Mouse (Mus musculus) midbrain, embryonic 15.5 days (tissue): ENCODE data around the gene Adgrf5. TPM values are rescaled to one million over a fixed set of nuclear protein-coding genes. Genes with fewer than 3 reads are reported as not detected.

Source experiments
- ATAC-seq: fragments of 200-750 bp; cut with Nextera tagmentation; replicated peaks from 2 replicates; pipeline ENCODE4 v1.8.0; 2017; ENCODE audit warnings: moderate TSS enrichment
- H3K27ac ChIP-seq: fragments of 300-500 bp; sonication (generic); 2 replicates; pipeline ENCODE4 v1.5.1; 2015; ENCODE audit warnings: mild to moderate bottlenecking, inconsistent platforms
- H3K27me3 ChIP-seq: fragments of 300-500 bp; sonication (generic); replicated peaks from 2 replicates; pipeline ENCODE4 v1.6.1; 2015; ENCODE audit warnings: inconsistent platforms
- H3K36me3 ChIP-seq: fragments of 300-500 bp; sonication (generic); replicated peaks from 2 replicates; pipeline ENCODE4 v1.6.1; 2015; ENCODE audit warnings: inconsistent platforms
- H3K4me1 ChIP-seq: fragments of 300-500 bp; sonication (generic); 2 replicates; pipeline ENCODE4 v1.6.1; 2015; ENCODE audit warnings: inconsistent platforms
- H3K4me2 ChIP-seq: fragments of 300-500 bp; sonication (generic); 2 replicates; pipeline ENCODE4 v1.6.1; 2015; ENCODE audit warnings: inconsistent platforms, mild to moderate bottlenecking, moderate library complexity
- H3K4me3 ChIP-seq: fragments of 300-500 bp; sonication (generic); 2 replicates; pipeline ENCODE4 v1.5.1; 2015; ENCODE audit warnings: mild to moderate bottlenecking, inconsistent platforms
- H3K9ac ChIP-seq: fragments of 300-500 bp; sonication (generic); 2 replicates; pipeline ENCODE4 v1.6.1; 2015; ENCODE audit warnings: mild to moderate bottlenecking, inconsistent platforms
- H3K9me3 ChIP-seq: fragments of 300-500 bp; sonication (generic); 2 replicates; pipeline ENCODE4 v1.6.1; 2016; ENCODE audit warnings: inconsistent platforms
- WGBS: fragments of 180-500 bp; shearing (Covaris S2); methylation state at CpG from one replicate; pipeline ENCODE4 v1.1.7; 2015; ENCODE audit warnings: mixed read lengths; 5-methylcytosine and 5-hydroxymethylcytosine counted together
- polyA plus RNA-seq: library from polyadenylated mRNA; unstranded; fragments of >200 nt; fragmentation: Nextera tagmentation; extraction: Ambion mirVana; gene quantifications from 2 replicates; pipeline ENCODE4 v1.2.1, GENCODE M21; 2015

The Adgrf5 gene
- polyA plus RNA-seq, 1 experiment from 2014 or later = 9.9 TPM

DNA sequence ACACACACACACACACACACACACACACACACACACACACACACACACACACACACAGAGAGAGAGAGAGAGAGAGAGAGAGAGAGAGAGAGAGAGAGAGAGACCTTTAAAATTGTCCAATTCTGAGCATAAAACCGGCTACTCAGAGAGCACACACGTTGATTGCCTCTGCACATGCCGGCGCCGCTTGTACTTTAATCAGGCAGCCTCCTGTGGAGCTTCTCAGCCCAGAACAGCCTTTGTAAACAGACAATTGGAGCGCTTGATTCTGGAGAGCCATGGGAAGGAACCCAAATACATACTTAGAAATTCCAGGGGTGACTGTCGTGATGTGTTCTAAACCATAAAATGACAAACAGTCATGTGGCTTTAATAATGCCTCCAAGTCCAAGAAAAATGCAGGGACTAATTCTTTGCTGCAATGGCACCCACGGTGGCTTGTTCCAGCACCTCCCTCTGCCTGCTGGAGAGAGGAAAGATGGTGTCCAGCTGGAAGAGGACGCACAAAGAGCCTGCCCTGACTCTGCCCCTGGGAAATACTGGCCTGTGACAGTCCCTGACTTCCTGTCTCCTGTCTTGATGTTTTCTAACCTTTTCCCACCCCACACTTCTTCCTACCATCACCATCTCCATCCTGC is 2.2 kb upstream of the Adgrf5 start:
- Histone ChIP-seq H3K36me3 (no peaks in the 10 kb centered on the region), H3K27me3 (no peaks in the 10 kb centered on the region), H3K9ac (no peak overlapping the region), H3K4me3 (no peak overlapping the region), H3K27ac (0 out of 2 replicates have a peak overlapping the region, but pooled peaks have one; percentile 25), H3K4me2 (peak overlapping the region; percentile 27), H3K4me1 (0 out of 2 replicates have a peak, but pooled peaks cover 4% of the 10 kb centered on the region), H3K9me3 (no peaks in the 10 kb centered on the region)
- ATAC-seq = 0 out of 2 replicates have a peak, but pooled peaks have one; percentile 52
- WGBS = 9% methylated on average over 9 of the region's 9 CpGs

- ATAC-seq = no peak
- 79% methylated on average over 11 of the region's 11 CpGs for WGBS
Measured at GRCm38 (mm10) chr17:43361021-43361420, 770 bp downstream of the Adgrf5 start.

DNA sequence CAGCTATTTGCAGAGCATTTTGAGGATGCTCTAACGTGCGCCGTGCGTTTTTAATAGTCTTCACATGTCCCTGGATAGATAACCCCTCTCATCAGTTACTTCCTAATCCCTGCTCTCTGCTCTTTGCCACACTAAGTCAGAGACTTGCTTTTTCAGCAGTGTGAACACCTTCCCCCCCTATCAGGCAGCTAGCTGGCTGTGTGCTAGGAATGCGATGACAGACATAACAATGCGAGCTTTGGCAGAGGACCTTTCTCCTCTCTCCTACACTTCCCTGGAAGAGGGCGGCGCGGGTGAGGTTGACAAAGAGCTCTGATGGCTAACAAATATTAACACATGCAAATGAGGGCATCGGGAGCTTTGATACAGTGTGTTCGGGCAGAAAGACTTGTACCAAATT is 2.1 kb downstream of the Adgrf5 start:
- ATAC-seq = no peak
- H3K27ac ChIP-seq = no peak overlapping the region
- 0 out of 2 replicates have a peak, but pooled peaks cover 4% of the 10 kb centered on the region for H3K4me1 ChIP-seq
- no peak overlapping the region for H3K9ac ChIP-seq
- H3K4me3 ChIP-seq = no peak overlapping the region
- H3K36me3 ChIP-seq = no peaks in the 10 kb centered on the region
- 59% methylated on average over 11 of the region's 11 CpGs for WGBS
- no peak overlapping the region for H3K4me2 ChIP-seq
- H3K9me3 ChIP-seq = no peaks in the 10 kb centered on the region
- no peaks in the 10 kb centered on the region for H3K27me3 ChIP-seq

More at GRCm38 (mm10) chr17:43361021-43361420, 770 bp downstream of the Adgrf5 start:
- Histone ChIP-seq H3K9me3 (no peaks in the 10 kb centered on the region), H3K36me3 (no peaks in the 10 kb centered on the region), H3K4me2 (no peak overlapping the region), H3K4me1 (0 out of 2 replicates have a peak, but pooled peaks cover 4% of the 10 kb centered on the region), H3K9ac (no peak overlapping the region), H3K27ac (no peak overlapping the region), H3K27me3 (no peaks in the 10 kb centered on the region), H3K4me3 (no peak overlapping the region)

- H3K36me3 ChIP-seq = no peaks in the 10 kb centered on the region
- no peaks in the 10 kb centered on the region for H3K27me3 ChIP-seq
- no peak overlapping the region for H3K27ac ChIP-seq
- no peaks in the 10 kb centered on the region for H3K9me3 ChIP-seq
- H3K4me3 ChIP-seq = no peak overlapping the region
- 0 out of 2 replicates have a peak, but pooled peaks cover 4% of the 10 kb centered on the region for H3K4me1 ChIP-seq
- WGBS = 66% methylated on average over 6 of the region's 6 CpGs
- H3K4me2 ChIP-seq = no peak overlapping the region
- H3K9ac ChIP-seq = no peak overlapping the region
- ATAC-seq = no peak
Measured at GRCm38 (mm10) chr17:43362881-43363280, 2.6 kb downstream of the Adgrf5 start.

- Histone ChIP-seq H3K9ac (no peak overlapping the region), H3K4me1 (no peaks in the 10 kb centered on the region), H3K36me3 (no peaks in the 10 kb centered on the region), H3K9me3 (no peaks in the 10 kb centered on the region), H3K27me3 (no peaks in the 10 kb centered on the region), H3K4me2 (no peak overlapping the region), H3K27ac (no peak overlapping the region), H3K4me3 (no peak overlapping the region)
- WGBS = 73% methylated on average over 6 of the region's 6 CpGs
- no peak for ATAC-seq
Measured at GRCm38 (mm10) chr17:43363921-43364320, 3.7 kb downstream of the Adgrf5 start.

DNA sequence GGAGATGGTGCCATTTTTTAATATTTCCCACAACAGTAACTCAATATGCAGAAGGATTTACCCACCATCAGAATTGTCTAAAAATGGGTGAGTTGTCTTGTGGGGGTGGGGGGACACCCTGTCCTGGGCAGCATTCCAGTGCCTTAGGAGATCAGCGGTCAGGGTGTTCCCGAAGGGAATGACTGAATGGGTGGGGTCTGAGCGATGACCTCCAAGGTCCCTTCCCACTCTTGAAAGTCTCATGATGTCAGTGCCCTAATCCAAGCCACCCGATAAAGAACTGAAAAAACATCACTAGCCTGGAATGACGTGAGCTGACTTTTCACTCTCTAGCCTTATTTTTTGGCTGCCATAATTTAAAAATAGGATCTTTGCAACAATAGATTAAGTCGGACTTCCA is 5.0 kb downstream of the Adgrf5 start:
- Histone ChIP-seq H3K27me3 (no peaks in the 10 kb centered on the region), H3K9me3 (no peaks in the 10 kb centered on the region), H3K36me3 (no peaks in the 10 kb centered on the region), H3K9ac (no peak overlapping the region), H3K4me2 (no peak overlapping the region), H3K4me1 (no peaks in the 10 kb centered on the region), H3K27ac (no peak overlapping the region), H3K4me3 (no peak overlapping the region)
- WGBS = 86% methylated on average over 6 of the region's 6 CpGs
- no peak for ATAC-seq

DNA sequence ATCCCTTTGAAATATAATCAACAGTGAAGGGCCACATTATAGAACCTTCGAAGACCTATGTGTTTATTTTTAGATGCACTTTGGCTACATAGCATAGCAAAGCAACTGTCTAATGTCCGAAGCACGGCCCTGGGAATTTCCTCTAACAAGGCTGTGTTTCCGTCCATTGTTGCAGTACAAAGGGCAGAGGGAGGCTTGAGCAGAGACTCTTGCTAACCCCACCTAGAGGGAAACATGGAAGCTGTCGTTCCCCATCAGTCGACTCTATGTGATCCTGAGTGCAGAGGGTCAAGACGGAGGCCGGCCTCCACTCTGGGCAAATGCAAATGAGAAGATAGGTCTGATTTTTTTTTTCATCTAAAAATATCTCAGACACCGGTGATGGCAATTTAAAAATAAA is 6.2 kb downstream of the Adgrf5 start:
- H3K4me1 ChIP-seq = no peaks in the 10 kb centered on the region
- H3K27me3 ChIP-seq = no peaks in the 10 kb centered on the region
- no peak overlapping the region for H3K27ac ChIP-seq
- H3K4me2 ChIP-seq = no peak overlapping the region
- H3K9me3 ChIP-seq = no peaks in the 10 kb centered on the region
- WGBS = 60% methylated on average over 9 of the region's 9 CpGs
- no peak overlapping the region for H3K4me3 ChIP-seq
- ATAC-seq = no peak
- H3K9ac ChIP-seq = no peak overlapping the region
- H3K36me3 ChIP-seq = no peaks in the 10 kb centered on the region

GRCm38 (mm10) chr17:43368171-43368576 is 7.9 kb downstream of the Adgrf5 start:
- no peak overlapping the region for H3K4me2 ChIP-seq
- ATAC-seq = no peak
- no peak overlapping the region for H3K4me3 ChIP-seq
- no peaks in the 10 kb centered on the region for H3K36me3 ChIP-seq
- H3K9me3 ChIP-seq = no peaks in the 10 kb centered on the region
- WGBS = 67% methylated on average over 5 of the region's 5 CpGs
- no peak overlapping the region for H3K9ac ChIP-seq
- H3K4me1 ChIP-seq = no peaks in the 10 kb centered on the region
- no peaks in the 10 kb centered on the region for H3K27me3 ChIP-seq
- no peak overlapping the region for H3K27ac ChIP-seq

DNA sequence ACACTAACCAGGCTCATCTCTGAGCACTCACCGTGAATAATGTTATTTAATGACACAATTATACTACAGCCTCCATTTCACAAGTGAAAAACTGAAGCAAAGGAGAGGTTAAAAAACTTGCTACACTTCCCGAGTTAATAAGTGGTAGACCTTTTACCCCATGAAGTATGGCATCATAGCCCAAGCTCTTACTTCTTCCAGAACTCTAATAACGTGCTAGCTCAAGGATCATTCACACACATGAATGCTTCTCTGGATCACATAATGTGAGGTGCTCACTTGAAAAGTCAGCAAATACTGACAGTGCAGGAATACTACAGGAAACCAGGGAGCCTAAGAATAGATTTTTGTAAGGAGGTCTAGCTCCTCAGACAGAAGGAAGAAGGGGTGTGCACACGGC is 12.4 kb downstream of the Adgrf5 start:
- Histone ChIP-seq H3K27me3 (no peaks in the 10 kb centered on the region), H3K9me3 (no peaks in the 10 kb centered on the region), H3K4me2 (no peak overlapping the region), H3K27ac (no peak overlapping the region), H3K36me3 (no peaks in the 10 kb centered on the region), H3K4me3 (no peak overlapping the region), H3K4me1 (no peaks in the 10 kb centered on the region), H3K9ac (no peak overlapping the region)
- no peak for ATAC-seq
- WGBS = 78% methylated on average over 4 of the region's 4 CpGs

DNA sequence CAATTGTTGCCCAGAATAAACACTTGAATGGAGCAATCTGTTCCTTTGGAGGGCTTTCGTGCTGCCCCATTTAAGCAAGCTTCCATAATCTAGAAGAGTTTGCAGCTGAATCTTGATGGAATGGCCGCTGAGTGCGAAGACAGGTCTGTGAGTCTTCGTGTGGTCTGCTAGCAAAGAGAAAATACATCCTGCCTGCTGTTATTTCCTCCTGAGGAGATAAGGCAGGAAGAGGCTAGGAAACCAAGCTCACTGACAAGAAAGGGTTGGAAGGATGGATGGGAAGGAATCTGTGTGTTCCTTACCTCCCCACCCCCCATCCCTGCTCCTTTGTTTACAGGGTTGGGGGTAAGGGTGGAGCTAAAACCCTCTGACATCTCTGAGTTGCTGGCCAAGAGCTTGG is 13.8 kb downstream of the Adgrf5 start:
- no peaks in the 10 kb centered on the region for H3K4me1 ChIP-seq
- no peak overlapping the region for H3K4me2 ChIP-seq
- no peaks in the 10 kb centered on the region for H3K9me3 ChIP-seq
- ATAC-seq = no peak
- no peak overlapping the region for H3K9ac ChIP-seq
- WGBS = 56% methylated on average over 4 of the region's 4 CpGs
- H3K27me3 ChIP-seq = no peaks in the 10 kb centered on the region
- no peak overlapping the region for H3K4me3 ChIP-seq
- no peak overlapping the region for H3K27ac ChIP-seq
- H3K36me3 ChIP-seq = no peaks in the 10 kb centered on the region

DNA sequence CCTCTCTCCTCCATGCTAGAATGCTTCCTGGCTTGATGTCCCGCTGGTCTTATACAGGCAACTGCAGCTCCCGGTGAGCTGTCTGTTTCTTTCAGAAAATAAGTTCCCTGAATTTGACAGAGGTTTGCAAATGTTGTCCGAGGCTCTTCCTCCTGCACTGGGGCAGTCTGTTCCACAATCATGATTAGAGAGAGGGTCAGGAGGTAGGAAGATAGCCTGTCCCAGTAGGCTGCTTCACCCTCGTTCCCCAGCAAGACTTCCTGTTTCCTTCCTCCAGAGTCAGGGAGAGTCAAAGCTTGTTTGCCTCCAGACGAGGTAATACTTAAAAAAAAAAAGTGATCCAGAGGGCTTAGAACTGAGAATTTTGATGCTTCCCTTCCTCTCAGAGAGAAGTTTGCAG is 16.3 kb downstream of the Adgrf5 start:
- Histone ChIP-seq H3K27me3 (no peaks in the 10 kb centered on the region), H3K27ac (no peak overlapping the region), H3K9me3 (no peaks in the 10 kb centered on the region), H3K4me3 (no peak overlapping the region), H3K36me3 (no peaks in the 10 kb centered on the region), H3K4me1 (no peaks in the 10 kb centered on the region), H3K9ac (no peak overlapping the region), H3K4me2 (no peak overlapping the region)
- no peak for ATAC-seq
- 74% methylated on average over 5 of the region's 5 CpGs for whole genome bisulfite sequencing

GRCm38 (mm10) chr17:43378703-43379102 is 18.5 kb downstream of the Adgrf5 start:
- H3K36me3 ChIP-seq = no peaks in the 10 kb centered on the region
- no peak overlapping the region for H3K4me3 ChIP-seq
- no peak overlapping the region for H3K4me2 ChIP-seq
- no peaks in the 10 kb centered on the region for H3K9me3 ChIP-seq
- no peak overlapping the region for H3K27ac ChIP-seq
- 92% methylated on average over 5 of the region's 5 CpGs for WGBS
- no peaks in the 10 kb centered on the region for H3K4me1 ChIP-seq
- H3K9ac ChIP-seq = no peak overlapping the region
- no peak for ATAC-seq
- no peaks in the 10 kb centered on the region for H3K27me3 ChIP-seq

DNA sequence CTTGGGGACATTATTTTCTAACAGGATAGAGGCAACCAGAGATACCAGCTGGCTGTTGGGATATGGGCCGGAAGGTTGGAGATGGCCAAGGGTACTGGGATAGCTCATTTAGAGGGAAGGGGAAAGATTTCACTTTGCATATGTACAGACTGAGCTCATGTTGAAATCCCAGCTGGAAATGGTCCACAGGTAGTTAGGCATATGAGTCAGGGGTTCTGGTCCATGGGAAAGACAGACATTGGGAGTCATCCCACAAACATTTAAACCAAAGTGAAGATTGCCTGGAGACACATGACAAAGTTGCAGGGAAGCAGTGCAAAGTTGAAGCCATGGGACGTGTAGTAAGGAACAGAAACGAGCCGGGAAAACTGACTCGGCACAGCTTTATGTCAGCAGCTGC is 26.1 kb downstream of the Adgrf5 start:
- no peak overlapping the region for H3K4me2 ChIP-seq
- H3K4me1 ChIP-seq = no peaks in the 10 kb centered on the region
- ATAC-seq = no peak
- WGBS = 96% methylated on average over 5 of the region's 5 CpGs
- H3K9me3 ChIP-seq = no peaks in the 10 kb centered on the region
- H3K36me3 ChIP-seq = no peaks in the 10 kb centered on the region
- H3K4me3 ChIP-seq = no peak overlapping the region
- H3K27ac ChIP-seq = no peak overlapping the region
- H3K9ac ChIP-seq = no peak overlapping the region
- no peaks in the 10 kb centered on the region for H3K27me3 ChIP-seq
